Mouse (Mus musculus) cerebellum, postnatal 10 days (tissue): ENCODE data around the gene Zbtb48.
"Not testable (repeated sequence)": the region's sequence is repeated elsewhere in the genome, so short reads cannot be mapped to it uniquely, and the experiment has no call there.

ENCODE experiments used
- DNase-seq, 2 experiments: peaks; one replicate each; pipeline ENCODE4 v3.0.0; 2021; ENCODE audit warnings: mixed read lengths in 2 of 2

Gene Zbtb48

DNA sequence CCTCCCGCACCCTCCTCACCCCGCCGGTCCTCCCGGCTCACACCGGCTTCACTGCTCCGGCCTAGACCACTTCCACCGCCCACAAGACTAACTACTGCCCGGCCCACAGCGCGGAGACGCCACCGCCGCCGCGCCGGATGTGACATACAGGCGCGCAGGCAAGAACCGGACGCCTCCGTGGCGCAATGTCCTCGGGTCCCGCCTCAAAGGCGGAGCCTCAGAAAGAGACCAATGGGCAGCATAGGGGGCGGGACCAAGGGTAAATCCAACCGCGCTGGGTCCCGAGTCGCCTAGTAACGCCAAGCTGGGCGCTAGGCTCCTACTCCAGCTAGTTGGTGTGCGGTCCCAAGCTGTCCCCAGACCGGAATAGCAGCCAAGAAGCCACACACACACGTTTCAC is at the start of gene Zbtb48:
Zbtb48 (minus strand) TSS at position 148 of the 400 bp plus-strand sequence.
- DNase-seq, result peak; percentile 96 to 98

DNA sequence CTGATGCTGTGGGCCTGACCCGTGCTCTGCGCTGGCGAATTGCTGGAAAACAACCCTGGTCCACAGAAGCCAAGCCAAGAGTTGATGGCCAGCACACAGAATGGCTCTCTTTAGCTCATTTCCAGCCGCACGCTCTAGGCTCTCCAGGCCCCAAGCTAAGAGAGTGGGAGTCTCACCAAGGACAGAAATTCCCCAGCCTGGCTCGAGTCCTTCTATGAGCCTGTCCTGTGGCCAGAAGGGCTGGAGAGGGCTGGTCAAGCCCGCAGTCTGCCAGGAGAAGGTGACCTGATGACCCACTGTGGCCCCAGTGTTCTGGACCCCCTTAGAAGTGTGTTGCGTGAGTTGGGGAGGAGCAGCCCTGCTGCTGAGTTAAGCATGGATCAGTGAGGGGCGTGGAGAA is 49.7 kb upstream of the Zbtb48 start:
- no peak for DNase-seq

DNA sequence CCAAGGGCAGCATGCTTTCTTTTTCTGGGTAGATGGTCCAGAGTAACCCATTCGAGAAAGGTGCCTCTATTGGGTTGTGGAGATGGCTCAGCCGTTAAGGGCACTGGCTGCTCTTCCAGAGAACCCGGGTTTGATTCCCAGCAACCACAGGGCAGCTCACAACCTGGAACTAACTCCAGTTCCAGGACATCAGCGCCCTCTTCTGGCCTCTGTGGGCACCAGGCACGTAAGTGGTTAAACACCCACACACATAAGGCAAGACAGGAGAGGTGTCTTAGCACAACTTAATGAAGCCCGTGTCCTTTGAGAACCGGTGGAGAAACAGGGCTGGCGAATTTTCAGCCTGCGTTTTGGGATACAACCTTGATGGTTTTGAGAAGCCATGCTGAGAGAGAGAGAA is 47.1 kb upstream of the Zbtb48 start:
- DNase-seq, result no peak

- DNase-seq, result peak in 1 of 2 experiments; percentile 29
Observed at GRCm38 (mm10) chr4:152073715-152074114, 46.2 kb upstream of the Zbtb48 start.

GRCm38 (mm10) chr4:152072655-152073054 is 45.2 kb upstream of the Zbtb48 start:
- peak in 1 of 2 experiments; percentile 34 for DNase-seq

DNA sequence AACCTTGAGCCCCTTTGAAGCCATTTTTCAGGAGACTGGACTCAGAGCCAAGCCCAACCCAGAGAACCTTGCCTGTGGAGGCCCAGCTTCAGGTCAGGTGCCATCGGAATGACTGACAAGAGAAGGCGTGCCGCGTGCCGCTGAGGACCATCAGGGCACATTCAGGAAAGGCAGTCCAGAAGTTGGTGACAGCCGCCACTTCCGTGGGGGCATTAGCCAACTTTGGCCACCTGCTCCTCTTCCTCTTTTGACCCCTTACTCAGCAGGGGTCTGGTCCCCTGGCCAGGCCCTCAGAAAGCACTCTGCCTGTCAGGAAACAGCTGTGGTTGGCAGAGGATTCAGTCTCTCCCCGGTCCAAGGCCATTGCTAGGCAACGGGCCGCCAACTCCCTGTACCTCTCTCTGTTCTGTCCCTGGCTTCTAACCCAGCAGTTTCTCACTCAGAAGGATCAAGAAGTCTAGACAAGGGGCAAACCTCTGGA is 44.7 kb upstream of the Zbtb48 start, which contains the start of gene Plekhg5:
Plekhg5 (plus strand) TSS at position 378 of the 481 bp plus-strand sequence.
- peak; percentile 65 to 82 for DNase-seq

GRCm38 (mm10) chr4:152070494-152071396 is 43.3 kb upstream of the Zbtb48 start:
- no peak for DNase-seq

GRCm38 (mm10) chr4:152069245-152069644 is 41.8 kb upstream of the Zbtb48 start:
- no peak for DNase-seq

GRCm38 (mm10) chr4:152068166-152068724 is 40.8 kb upstream of the Zbtb48 start:
- no peak for DNase-seq

- no peak for DNase-seq
Observed at GRCm38 (mm10) chr4:152067280-152067679, 39.8 kb upstream of the Zbtb48 start.

DNA sequence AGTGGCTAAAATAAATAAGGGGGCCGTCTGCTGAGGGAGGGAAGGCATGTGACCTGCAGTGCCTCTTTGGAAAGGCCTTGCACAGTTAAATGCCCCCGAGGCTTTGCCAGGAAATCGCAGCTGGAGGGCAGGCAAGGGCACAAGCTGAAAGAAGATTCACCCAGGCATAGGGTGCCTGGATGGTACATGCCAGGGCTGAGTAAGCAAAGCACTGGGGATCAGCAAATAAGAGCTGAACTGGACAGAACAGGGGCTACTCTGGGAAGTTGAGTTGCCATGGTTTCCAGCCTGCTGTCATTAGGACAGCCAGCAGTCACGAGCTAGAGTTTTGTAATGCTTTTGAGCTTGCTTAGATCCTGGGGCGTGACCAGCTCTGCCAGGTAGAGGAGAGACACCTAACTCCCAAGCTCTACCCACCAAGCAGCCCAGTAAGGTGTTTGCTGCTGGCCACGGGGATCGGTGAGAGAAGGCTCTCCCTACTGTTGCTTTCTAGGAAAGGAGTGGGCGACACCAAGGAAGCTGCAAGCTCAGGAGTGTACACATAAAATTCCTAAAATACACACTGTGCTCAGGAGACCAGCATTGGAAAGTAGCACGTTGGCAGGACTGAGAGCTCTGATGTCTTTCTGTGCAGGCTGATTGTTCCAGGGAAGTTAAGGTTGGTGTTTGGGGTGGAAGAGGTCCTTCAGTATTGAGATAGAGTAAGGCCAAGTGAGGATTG is 35.1 kb upstream of the Zbtb48 start:
- DNase-seq, result peak in 1 of 2 experiments; percentile 33

DNA sequence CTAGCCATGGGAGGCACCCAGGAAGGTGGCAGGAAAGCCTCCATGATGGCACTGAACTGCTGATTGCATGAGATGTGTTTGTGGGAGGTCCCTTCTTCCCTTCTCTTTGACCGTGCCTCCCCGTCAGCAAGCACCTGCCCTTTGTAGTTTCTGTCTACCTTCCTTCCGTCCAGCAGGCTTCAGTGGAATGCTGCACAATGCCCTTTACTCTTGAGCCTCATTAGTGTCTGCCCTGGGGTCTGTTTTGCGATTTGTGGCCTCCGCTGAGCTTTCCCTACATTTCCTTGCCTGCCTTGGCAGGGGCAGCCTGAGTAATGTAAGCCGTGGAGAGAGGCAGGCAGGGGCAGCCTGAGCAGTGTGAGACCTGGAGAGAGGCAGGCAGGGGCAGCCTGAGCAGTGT is 17.1 kb upstream of the Zbtb48 start:
- no peak for DNase-seq

- DNase-seq, result no peak
Observed at GRCm38 (mm10) chr4:152043171-152043570, 15.7 kb upstream of the Zbtb48 start.

- DNase-seq, result no peak
Observed at GRCm38 (mm10) chr4:152041924-152042641, 14.6 kb upstream of the Zbtb48 start.

DNA sequence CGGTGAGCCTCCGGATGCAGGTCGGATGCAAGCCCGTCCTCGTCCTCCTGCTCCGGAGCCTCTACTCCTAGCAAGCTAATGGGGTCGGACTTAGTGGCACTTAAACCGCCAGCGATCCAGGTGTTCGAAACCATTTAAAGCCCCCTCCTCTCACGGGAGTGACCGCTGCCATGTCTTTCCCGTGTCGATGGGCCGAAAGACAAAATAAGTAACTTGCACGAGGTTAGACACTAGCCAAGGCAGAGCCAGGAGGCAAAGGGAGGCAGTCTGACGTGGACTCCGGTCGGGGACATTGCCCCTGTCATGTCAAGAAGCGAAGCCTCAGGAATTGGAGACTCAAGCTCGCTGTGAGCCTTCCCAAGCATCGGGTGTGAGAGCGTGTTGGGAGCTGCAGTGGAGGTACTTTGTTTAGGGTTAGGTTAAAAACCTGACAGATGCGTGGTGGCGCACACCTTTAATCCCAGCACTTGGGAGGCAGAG is 12.4 kb upstream of the Zbtb48 start:
- DNase-seq, result no peak

DNA sequence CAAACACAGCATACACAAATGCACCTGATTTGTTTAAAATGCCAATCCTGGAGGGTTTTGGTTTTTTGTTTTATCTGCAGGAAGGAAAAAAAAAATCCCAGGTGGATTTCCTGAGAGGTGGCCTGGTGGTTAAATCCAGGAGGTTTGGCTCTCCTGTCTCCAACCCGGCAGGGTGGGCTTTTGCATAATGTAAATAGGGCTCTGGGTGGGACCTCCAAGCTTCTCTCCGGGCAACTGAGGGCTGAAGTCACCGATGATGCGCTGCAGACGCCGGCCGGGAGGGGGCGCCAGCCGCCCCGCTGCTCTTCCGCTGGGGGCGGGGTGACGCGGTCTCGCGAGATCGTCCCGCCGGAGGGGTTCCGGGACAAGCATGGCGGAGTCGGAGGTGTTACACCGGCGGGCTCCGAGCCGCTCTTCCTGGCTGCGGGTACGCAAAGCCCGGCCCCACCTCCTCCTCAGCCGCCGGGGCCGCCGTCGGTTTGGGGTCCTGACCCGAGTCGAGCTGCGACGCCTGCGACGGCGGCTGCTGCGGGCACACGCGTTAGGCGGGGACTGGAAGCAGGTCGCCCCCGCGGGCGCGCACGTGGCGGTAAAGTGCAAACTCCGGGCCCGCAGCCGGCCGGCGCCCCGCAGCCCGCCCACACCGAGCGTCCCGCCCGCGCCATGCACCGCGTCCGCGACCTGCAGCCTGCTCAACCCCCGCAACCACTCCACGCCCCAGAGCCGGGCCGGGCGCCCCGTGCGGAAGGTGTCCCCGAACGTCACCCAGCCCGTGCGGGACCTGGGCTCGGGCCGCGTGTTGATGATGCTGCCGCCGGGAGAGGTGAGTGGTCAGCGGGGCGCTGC is 11.7 kb upstream of the Zbtb48 start, which contains the start of gene Nol9:
Nol9 (plus strand) TSS at position 337 of the 846 bp plus-strand sequence.
- peak; percentile 98 for DNase-seq

- peak; percentile 44 to 51 for DNase-seq
Observed at GRCm38 (mm10) chr4:152038225-152038984, 10.9 kb upstream of the Zbtb48 start, which contains the start of gene Tas1r1. Gene Tas1r1, minus strand, starts transcription at chr4:152038568.

GRCm38 (mm10) chr4:152036464-152036863 is 9.0 kb upstream of the Zbtb48 start:
- DNase-seq, result not testable (repeated sequence)

DNA sequence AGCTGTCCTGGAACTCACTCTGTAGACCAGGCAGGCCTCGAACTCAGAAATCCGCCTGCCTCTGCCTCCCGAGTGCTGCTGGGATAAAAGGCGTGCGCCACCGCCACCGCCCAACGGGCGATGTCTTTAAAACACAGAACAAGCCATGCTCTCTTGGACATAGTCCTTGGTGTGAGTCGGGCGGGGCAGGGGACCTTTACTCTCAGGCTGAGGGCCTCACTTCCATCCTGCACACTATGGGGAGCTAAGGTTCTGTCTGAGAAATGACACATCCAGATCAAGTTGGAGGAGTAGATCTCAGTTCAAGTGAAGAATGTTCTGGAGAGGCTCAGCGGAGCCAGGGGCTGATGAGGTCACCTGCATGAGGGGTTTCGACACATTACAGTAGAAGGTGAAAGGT is 5.5 kb upstream of the Zbtb48 start:
- no peak for DNase-seq

- DNase-seq, result peak in 1 of 2 experiments; percentile 12
Observed at GRCm38 (mm10) chr4:152029997-152030396, 2.5 kb upstream of the Zbtb48 start.
